Mouse (Mus musculus) stomach, embryonic 15.5 days (tissue): ENCODE data around the gene Tufm. TPM values are rescaled to one million over a fixed set of nuclear protein-coding genes. Genes with fewer than 3 reads are reported as not detected.

Source experiments
- ATAC-seq: fragments of 200-750 bp; cut with Nextera tagmentation; 2 replicates; pipeline ENCODE4 v1.8.0; 2017; ENCODE audit warnings: low read depth, moderate number of reproducible peaks, moderate TSS enrichment; ENCODE audit not compliant: insufficient read depth, low FRiP score
- H3K27ac ChIP-seq: fragments of 300-500 bp; sonication (generic); 2 replicates; pipeline ENCODE4 v1.5.1; 2015; ENCODE audit warnings: mild to moderate bottlenecking, inconsistent platforms
- H3K27me3 ChIP-seq: fragments of 300-500 bp; sonication (generic); replicated peaks from 2 replicates; pipeline ENCODE4 v1.6.1; 2015; ENCODE audit warnings: inconsistent platforms
- H3K36me3 ChIP-seq: fragments of 300-500 bp; sonication (generic); 2 replicates; pipeline ENCODE4 v1.6.1; 2015; ENCODE audit warnings: inconsistent platforms
- H3K4me1 ChIP-seq: fragments of 300-500 bp; sonication (generic); 2 replicates; pipeline ENCODE4 v1.6.1; 2015; ENCODE audit warnings: inconsistent platforms
- H3K4me2 ChIP-seq: fragments of 300-500 bp; sonication (generic); 2 replicates; pipeline ENCODE4 v1.6.1; 2015; ENCODE audit warnings: mild to moderate bottlenecking, inconsistent platforms
- H3K4me3 ChIP-seq: fragments of 300-500 bp; sonication (generic); replicated peaks from 2 replicates; pipeline ENCODE4 v1.5.1; 2015; ENCODE audit warnings: inconsistent platforms
- H3K9ac ChIP-seq: fragments of 300-500 bp; sonication (generic); 2 replicates; pipeline ENCODE4 v1.6.1; 2015; ENCODE audit warnings: inconsistent platforms
- H3K9me3 ChIP-seq: fragments of 300-500 bp; sonication (generic); 2 replicates; pipeline ENCODE4 v1.6.1; 2016; ENCODE audit warnings: inconsistent platforms
- WGBS: fragments of 180-500 bp; shearing (Covaris S2); methylation state at CpG from one replicate; pipeline ENCODE4 v1.1.7; 2015; 5-methylcytosine and 5-hydroxymethylcytosine counted together
- polyA plus RNA-seq: library from polyadenylated mRNA; unstranded; fragments of >200 nt; fragmentation: Nextera tagmentation; extraction: Ambion mirVana; gene quantifications from 2 replicates; pipeline ENCODE4 v1.2.1, GENCODE M21; 2015

Tufm gene
- polyA plus RNA-seq, 1 experiment from 2014 or later: 149 TPM

DNA sequence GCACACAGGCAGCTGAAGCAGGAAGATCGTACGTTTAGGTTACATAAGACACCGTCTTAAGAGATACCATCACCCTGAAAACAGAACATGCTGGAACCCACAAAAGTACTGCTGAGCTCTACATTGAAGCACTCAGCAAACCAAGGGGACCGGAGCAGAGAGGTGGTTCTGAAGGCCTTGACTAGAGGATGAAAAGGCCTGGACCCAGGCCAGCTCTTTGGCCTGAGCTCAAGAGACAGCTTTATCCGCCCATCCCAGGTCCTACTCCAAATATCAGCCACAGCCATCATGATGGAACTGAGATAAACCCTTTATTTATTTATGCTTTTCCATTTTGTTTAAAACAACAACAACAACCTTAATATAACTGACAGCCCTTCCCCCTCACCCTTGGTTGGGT, 20.5 kb upstream of the Tufm start:
- no peak overlapping the region for H3K27ac ChIP-seq
- no peak for ATAC-seq
- peaks cover 14% of the 10 kb centered on the region for H3K4me1 ChIP-seq
- peaks cover 40% of the 10 kb centered on the region for H3K36me3 ChIP-seq
- no peaks in the 10 kb centered on the region for H3K9me3 ChIP-seq
- WGBS: 86% methylated on average over 5 of the region's 5 CpGs
- H3K27me3 ChIP-seq: no peaks in the 10 kb centered on the region
- H3K4me3 ChIP-seq: no peak overlapping the region
- H3K4me2 ChIP-seq: no peak overlapping the region
- H3K9ac ChIP-seq: no peak overlapping the region

DNA sequence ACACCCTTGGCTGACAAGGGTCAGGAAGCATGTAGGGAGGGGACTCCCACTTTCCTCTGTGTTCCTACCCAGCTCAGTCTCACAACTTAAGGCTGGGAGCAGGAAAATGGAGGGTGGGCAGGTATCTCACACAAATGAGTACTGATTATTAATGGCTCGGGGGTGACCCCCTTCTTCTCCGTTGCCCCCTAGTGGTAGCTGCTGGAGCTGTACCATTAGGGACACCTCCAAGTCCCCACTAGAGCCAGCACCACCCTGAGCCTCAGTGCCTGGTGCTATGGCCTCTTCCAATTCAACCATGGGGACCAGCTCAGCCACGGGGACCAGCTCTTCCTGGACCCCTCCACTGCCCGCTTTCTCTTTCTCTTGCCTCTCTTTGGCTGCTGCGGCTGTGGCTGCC, 19.9 kb upstream of the Tufm start:
- Histone ChIP-seq H3K36me3 (peaks cover 46% of the 10 kb centered on the region), H3K4me3 (no peak overlapping the region), H3K4me1 (peaks cover 14% of the 10 kb centered on the region), H3K4me2 (no peak overlapping the region), H3K9me3 (no peaks in the 10 kb centered on the region), H3K27ac (no peak overlapping the region), H3K27me3 (no peaks in the 10 kb centered on the region), H3K9ac (no peak overlapping the region)
- 73% methylated on average over 5 of the region's 5 CpGs for WGBS
- no peak for ATAC-seq

DNA sequence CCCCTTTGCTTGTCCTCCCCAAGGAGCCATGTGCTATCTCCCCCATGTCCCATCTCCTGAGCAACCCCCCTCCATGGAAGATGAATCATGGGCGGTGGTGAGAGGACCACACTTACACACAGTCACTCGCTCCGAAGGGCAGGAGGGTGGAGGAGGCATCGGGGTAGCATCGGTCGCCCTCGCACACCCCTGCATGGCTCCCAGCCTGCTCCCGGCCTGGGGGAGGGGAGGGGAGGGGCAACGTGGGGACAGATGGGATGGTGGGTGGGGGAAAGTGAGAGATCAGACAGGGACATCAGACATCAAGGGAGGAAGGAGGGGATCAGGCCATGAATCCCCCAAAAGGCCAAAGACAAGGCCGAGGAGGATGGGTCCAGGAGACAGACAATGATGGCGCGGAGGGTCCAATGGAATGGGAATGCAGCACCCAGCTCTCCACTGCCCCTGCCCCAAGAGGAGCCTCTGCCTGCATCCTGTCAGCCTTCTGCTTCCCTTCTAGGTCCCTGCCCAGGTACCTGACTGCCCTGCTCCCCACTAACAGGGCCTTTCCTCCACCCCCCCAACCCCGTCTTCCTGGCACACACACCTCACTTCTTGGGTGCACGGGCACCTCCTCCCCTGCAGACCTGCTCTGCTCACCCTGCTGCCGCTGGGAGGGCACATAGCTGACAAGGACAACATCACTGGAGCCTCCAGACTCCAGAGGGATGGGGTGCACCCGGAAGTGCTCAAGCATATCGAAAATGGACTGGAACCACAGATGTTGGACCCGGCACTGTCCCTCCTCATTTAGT, 19.1 kb upstream of the Tufm start:
- WGBS: 87% methylated on average over 18 of the region's 18 CpGs
- H3K9me3 ChIP-seq: no peaks in the 10 kb centered on the region
- no peak overlapping the region for H3K4me3 ChIP-seq
- ATAC-seq: no peak
- H3K36me3 ChIP-seq: peaks cover 49% of the 10 kb centered on the region
- H3K9ac ChIP-seq: no peak overlapping the region
- H3K4me2 ChIP-seq: no peak overlapping the region
- no peak overlapping the region for H3K27ac ChIP-seq
- H3K4me1 ChIP-seq: peaks cover 14% of the 10 kb centered on the region
- H3K27me3 ChIP-seq: no peaks in the 10 kb centered on the region

DNA sequence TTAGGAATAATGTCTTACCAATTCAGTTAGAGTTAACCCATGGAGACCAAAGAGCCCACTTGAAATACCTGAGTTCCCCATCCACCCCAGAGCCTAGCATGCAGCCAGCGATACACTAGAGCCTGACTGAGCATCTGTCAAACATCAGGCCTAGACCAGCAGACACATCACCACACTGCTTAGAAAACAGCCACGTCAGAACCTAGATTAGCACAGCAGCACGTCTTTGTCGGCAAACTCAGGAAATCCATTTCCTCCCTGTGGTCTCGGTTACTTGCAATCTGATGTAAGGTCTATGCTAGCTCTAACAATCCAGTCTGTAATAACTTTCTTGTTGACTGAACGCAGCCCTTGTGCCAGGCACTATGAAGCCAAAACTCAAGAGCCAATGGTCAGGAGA, 17.1 kb upstream of the Tufm start:
- Histone ChIP-seq H3K4me2 (no peak overlapping the region), H3K27me3 (no peaks in the 10 kb centered on the region), H3K27ac (no peak overlapping the region), H3K9ac (no peak overlapping the region), H3K36me3 (peaks cover 49% of the 10 kb centered on the region), H3K4me3 (no peak overlapping the region), H3K9me3 (no peaks in the 10 kb centered on the region), H3K4me1 (peaks cover 18% of the 10 kb centered on the region)
- no peak for ATAC-seq
- WGBS: 70% methylated on average over 6 of the region's 6 CpGs

DNA sequence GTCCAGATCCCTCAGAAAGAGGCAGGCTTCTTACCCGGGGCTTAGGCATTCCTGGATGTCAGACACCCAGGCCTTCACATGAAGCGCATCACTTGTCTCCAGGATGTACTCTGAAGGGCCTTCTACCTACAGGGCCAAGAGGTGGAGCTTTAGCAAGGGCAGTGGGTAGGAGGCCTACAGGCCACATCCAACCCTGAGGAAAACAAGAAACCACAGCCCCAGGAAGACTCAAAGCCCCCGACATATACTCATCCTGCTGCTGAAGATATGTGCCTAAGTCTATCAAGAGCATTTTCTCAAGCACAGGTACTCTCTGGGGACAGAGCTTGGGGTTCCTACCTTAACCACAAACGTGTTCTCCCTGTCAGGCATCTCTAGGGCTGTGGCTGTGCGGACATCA, 15.8 kb upstream of the Tufm start:
- H3K4me1 ChIP-seq: peaks cover 19% of the 10 kb centered on the region
- WGBS: 84% methylated on average over 5 of the region's 5 CpGs
- no peaks in the 10 kb centered on the region for H3K27me3 ChIP-seq
- no peak overlapping the region for H3K4me2 ChIP-seq
- no peak for ATAC-seq
- H3K27ac ChIP-seq: no peak overlapping the region
- H3K9me3 ChIP-seq: no peaks in the 10 kb centered on the region
- H3K4me3 ChIP-seq: no peak overlapping the region
- peaks cover 49% of the 10 kb centered on the region for H3K36me3 ChIP-seq
- no peak overlapping the region for H3K9ac ChIP-seq

DNA sequence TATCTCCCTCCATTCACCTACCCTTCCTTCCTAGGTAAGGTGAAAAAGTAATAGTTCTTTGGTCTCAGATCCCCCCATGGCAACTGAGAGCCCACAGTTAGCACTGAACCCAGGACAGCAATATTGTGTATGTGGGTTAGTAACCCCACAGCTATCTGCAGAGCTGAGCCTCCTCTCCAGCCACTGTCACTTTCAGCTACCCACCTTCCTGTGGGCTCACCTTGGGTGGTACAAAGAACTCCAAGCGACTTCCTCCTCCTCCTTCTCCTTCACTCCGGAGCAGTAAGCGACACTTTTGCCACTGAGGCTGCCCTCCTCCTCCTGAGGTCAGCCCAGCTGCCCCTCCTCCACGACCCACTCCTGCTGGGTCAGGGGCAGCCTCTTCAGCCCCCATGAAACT, 15.3 kb upstream of the Tufm start:
- H3K9me3 ChIP-seq: no peaks in the 10 kb centered on the region
- H3K9ac ChIP-seq: no peak overlapping the region
- H3K27ac ChIP-seq: no peak overlapping the region
- no peaks in the 10 kb centered on the region for H3K27me3 ChIP-seq
- whole genome bisulfite sequencing: 83% methylated on average over 4 of the region's 4 CpGs
- H3K4me3 ChIP-seq: no peak overlapping the region
- H3K36me3 ChIP-seq: peaks cover 49% of the 10 kb centered on the region
- no peak overlapping the region for H3K4me2 ChIP-seq
- H3K4me1 ChIP-seq: peaks cover 19% of the 10 kb centered on the region
- no peak for ATAC-seq

DNA sequence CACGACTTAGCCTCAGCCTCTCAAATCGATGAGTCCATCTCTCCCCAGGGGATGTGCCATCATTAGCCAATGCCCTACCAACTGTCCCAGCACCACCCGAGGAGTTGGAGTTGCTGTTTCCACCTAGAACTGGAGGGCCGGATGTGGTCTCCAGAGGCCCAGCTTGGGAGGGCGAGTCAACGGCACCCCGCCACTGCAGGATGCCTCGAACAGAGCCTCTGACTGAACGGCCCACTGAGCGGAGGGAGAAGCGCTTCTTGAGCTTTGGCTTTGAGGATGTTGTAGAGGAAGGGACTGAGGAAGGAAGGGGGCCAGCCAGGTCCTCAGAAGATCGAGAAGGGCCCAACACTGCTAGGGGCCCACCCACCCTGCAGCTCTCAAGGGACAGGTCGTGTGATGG, 14.9 kb upstream of the Tufm start:
- no peak for ATAC-seq
- H3K36me3 ChIP-seq: peaks cover 47% of the 10 kb centered on the region

DNA sequence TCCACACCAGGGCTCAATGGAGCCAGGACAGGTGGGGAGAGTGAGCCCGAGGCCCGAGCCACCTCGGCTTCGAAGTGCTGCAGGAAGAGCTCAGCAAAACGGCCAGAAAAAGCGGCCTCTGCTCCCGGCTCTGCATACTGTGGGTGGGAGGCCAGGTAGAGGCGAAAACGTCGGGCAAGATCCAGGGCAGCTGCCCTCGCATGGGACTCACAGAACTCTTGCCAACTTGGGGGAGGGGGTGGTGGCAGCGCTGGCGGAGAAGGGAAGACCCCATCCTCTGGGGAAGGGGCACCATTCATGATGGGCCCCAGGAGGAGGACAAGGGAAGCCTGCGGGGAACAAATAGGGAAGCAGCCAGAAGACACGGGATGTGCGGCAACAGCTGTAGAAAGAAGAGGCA, 14.4 kb upstream of the Tufm start:
- peaks cover 19% of the 10 kb centered on the region for H3K4me1 ChIP-seq
- no peak overlapping the region for H3K4me3 ChIP-seq
- no peak overlapping the region for H3K27ac ChIP-seq
- no peak for ATAC-seq
- H3K9me3 ChIP-seq: no peaks in the 10 kb centered on the region
- no peaks in the 10 kb centered on the region for H3K27me3 ChIP-seq
- WGBS: 83% methylated on average over 16 of the region's 16 CpGs
- no peak overlapping the region for H3K9ac ChIP-seq
- no peak overlapping the region; the same call in 1 of the 2 replicates for H3K4me2 ChIP-seq
- peaks cover 43% of the 10 kb centered on the region for H3K36me3 ChIP-seq

More for the DNA sequence above, 14.9 kb upstream of the Tufm start:
- H3K4me1 ChIP-seq: peaks cover 19% of the 10 kb centered on the region
- H3K27ac ChIP-seq: no peak overlapping the region
- no peaks in the 10 kb centered on the region for H3K9me3 ChIP-seq
- 79% methylated on average over 13 of the region's 13 CpGs for WGBS
- no peak overlapping the region for H3K4me3 ChIP-seq
- H3K27me3 ChIP-seq: no peaks in the 10 kb centered on the region
- H3K4me2 ChIP-seq: no peak overlapping the region; the same call in 1 of the 2 replicates
- H3K9ac ChIP-seq: no peak overlapping the region

DNA sequence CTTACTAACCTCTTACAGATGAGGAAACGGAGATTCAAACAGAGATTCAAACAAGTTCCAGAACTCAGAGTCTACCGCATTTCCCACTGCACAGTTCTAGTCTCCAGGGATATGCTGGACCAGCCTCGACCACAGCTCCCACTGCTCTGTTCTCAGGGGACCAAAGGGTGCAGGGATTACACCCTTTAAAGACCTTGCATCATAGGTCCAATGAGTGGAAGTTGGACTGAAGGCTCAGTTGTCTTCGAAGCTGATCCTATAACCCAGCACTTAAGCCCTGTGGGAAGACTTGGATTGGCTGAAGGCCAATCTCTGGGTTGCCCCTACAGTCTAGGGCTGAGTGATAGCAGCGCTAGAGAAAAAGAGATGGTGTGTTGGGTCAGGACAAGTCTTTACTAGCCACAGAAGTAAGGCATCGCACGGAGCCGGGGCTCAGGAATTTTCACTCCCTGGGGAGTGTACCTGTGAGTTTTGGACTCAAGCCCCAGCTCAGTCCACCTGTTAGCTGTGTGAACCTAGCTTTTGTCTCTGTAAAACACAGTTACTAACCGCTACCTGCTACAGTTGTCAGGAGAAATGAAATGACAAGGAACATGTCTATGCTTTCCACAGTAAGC, 13.6 kb upstream of the Tufm start:
- Histone ChIP-seq H3K4me3 (peak overlapping the region; percentile 95), H3K27ac (no peak overlapping the region), H3K9ac (peak overlapping the region; percentile 96; the same call in 1 of the 2 replicates), H3K4me2 (peak overlapping the region; percentile 87), H3K27me3 (no peaks in the 10 kb centered on the region), H3K4me1 (peaks cover 19% of the 10 kb centered on the region), H3K36me3 (peaks cover 35% of the 10 kb centered on the region), H3K9me3 (no peaks in the 10 kb centered on the region)
- ATAC-seq: no peak
- WGBS: 78% methylated on average over 9 of the region's 9 CpGs

DNA sequence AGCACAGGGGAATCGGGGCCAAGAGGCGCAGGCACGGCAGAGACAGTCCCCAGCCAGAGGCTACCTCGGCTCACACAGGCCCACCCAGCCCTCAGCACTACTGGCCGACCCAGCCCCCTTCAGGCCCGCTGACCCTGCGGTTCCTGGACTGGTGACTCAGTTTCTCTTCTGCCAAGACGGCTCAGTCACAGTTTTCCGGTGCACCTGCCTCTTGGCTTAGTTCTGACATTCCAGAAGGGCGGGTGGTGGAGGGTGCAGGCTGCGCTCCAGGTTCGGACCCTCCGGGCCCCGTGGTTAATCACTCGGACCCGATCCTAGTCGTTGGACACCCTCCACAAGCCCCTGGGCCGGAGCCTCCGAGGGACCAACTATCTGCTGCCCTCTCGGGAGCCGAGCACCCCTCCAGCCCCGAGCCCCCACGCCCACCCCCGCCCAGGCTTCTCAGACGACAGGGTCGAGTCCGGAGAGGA, 12.6 kb upstream of the Tufm start:
- Histone ChIP-seq H3K9me3 (no peaks in the 10 kb centered on the region), H3K27ac (peak overlapping the region; percentile 94), H3K4me3 (peak overlapping the region; percentile 95), H3K4me1 (peaks cover 19% of the 10 kb centered on the region), H3K36me3 (peaks cover 25% of the 10 kb centered on the region), H3K9ac (peak overlapping the region; percentile 96), H3K4me2 (peak overlapping the region; percentile 87), H3K27me3 (no peaks in the 10 kb centered on the region)
- ATAC-seq: peak; percentile 20; the same call in 1 of the 2 replicates
- WGBS: under 1% methylated on average over 27 of the region's 27 CpGs

DNA sequence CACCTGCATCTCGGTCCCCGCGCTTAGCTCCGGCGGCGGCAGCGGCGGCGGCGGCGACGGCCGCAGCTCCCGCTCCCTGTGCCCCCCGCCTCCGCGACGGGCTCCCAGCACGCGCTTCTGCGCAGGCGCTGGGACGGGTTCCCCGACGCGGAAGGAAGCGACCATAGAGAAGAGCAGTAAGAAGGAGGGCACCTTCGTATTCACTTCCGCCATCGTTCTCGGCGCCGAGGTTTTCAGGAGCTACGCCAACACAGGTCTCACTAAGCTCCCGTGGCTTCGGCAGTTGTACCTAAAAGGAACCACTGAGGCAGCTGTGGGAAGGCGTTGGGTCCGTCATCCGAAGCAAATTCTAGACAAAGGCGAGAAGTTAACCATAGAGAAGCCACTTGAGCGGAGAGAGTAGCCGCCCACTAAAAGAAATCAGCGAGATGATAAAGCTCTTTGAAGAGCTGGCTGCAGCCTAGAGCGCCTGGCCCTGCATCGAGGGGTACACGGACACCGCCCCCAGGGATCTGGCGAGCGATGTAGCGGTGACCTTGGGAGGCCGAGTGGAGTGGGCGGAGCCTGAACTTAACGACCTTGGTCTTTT, 12.1 kb upstream of the Tufm start, which contains the start of gene Sh2b1:
TSS of gene Sh2b1 (minus strand) at position 432 of the 589 bp plus-strand sequence.
- peak within 1 kb of the TSS; percentile 87 for H3K4me2 ChIP-seq
- peak within 1 kb of the TSS; percentile 96 for H3K9ac ChIP-seq
- no peaks in the 10 kb centered on the region for H3K27me3 ChIP-seq
- ATAC-seq: peak; percentile 90
- under 1% methylated on average over 53 of the region's 53 CpGs for WGBS
- H3K4me1 ChIP-seq: peaks cover 19% of the 10 kb centered on the region
- peak within 1 kb of the TSS; percentile 95 for H3K4me3 ChIP-seq
- peaks cover 22% of the 10 kb centered on the region for H3K36me3 ChIP-seq
- peak within 1 kb of the TSS; percentile 94 for H3K27ac ChIP-seq
- no peaks in the 10 kb centered on the region for H3K9me3 ChIP-seq

DNA sequence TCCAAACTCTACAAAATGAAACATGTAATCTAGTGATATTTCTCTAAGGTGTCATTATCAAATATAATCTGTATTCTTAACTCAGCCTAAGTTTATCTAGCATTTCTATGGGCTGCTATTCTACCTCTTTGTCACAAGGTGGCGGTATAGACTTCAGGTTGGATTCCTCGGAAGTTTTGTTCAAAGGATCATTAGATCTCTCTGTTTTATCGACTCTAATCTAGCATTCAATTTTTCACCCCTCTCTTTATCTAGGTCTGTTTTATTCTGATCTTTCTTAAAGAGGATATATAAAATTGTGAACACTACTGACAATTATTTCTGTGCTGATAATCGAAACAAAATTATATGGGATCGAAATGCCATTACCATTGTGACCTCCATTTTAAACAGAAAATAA, 5.5 kb upstream of the Tufm start:
- H3K9ac ChIP-seq: no peak overlapping the region
- H3K9me3 ChIP-seq: no peaks in the 10 kb centered on the region
- H3K36me3 ChIP-seq: no peaks in the 10 kb centered on the region
- ATAC-seq: no peak
- no peak overlapping the region for H3K27ac ChIP-seq
- no peak overlapping the region for H3K4me2 ChIP-seq
- no peaks in the 10 kb centered on the region for H3K27me3 ChIP-seq
- H3K4me3 ChIP-seq: no peak overlapping the region
- 25% methylated on average over 5 of the region's 5 CpGs for WGBS
- 0 out of 2 replicates have a peak, but pooled peaks cover 7% of the 10 kb centered on the region for H3K4me1 ChIP-seq
